Mouse (Mus musculus) hindlimb bud, embryonic 11.5 days (tissue): ENCODE results near the gene Gp1bb.
A peak's percentile ranks its signal among the peaks of the same experiment; 100 is the strongest.

Experiments used
- DNase-seq: peaks from one replicate; pipeline ENCODE4 v3.0.0-alpha.2; 2012; ENCODE audit warnings: low read depth, low spot score; ENCODE audit errors: extremely low spot score

Gene Gp1bb

GRCm38 (mm10) chr16:18628948-18629340, 6.7 kb upstream of the Gp1bb start:
- no peak for DNase-seq

GRCm38 (mm10) chr16:18628206-18628947, 6.2 kb upstream of the Gp1bb start:
- no peak for DNase-seq

GRCm38 (mm10) chr16:18627163-18627562, 5.0 kb upstream of the Gp1bb start:
- DNase-seq, result no peak

GRCm38 (mm10) chr16:18626376-18626878, 4.2 kb upstream of the Gp1bb start, which contains the start of gene Gm49601:
Gm49601 (minus strand) TSS chr16:18626427.
- peak; percentile 46 for DNase-seq

GRCm38 (mm10) chr16:18625791-18626311, 3.6 kb upstream of the Gp1bb start:
- no peak for DNase-seq

GRCm38 (mm10) chr16:18625097-18625496, 2.9 kb upstream of the Gp1bb start:
- DNase-seq, result no peak

GRCm38 (mm10) chr16:18624641-18625040, 2.4 kb upstream of the Gp1bb start:
- DNase-seq, result no peak

GRCm38 (mm10) chr16:18623751-18624540, 1.7 kb upstream of the Gp1bb start:
- no peak for DNase-seq

GRCm38 (mm10) chr16:18622916-18623750, 930 bp upstream of the Gp1bb start:
- no peak for DNase-seq

GRCm38 (mm10) chr16:18621362-18622001, 721 bp downstream of the Gp1bb start:
- DNase-seq, result no peak

- no peak for DNase-seq
Measured at GRCm38 (mm10) chr16:18620601-18621361, 1.4 kb downstream of the Gp1bb start.

GRCm38 (mm10) chr16:18620201-18620600, 2.0 kb downstream of the Gp1bb start:
- no peak for DNase-seq

- DNase-seq, result no peak
Measured at GRCm38 (mm10) chr16:18619110-18619509, 3.1 kb downstream of the Gp1bb start.

GRCm38 (mm10) chr16:18618297-18618696, 3.9 kb downstream of the Gp1bb start:
- no peak for DNase-seq

- peak; percentile 81 for DNase-seq
Measured at GRCm38 (mm10) chr16:18617370-18618065, 4.7 kb downstream of the Gp1bb start.

- DNase-seq, result peak; percentile 64
Measured at GRCm38 (mm10) chr16:18613301-18613700, 8.9 kb downstream of the Gp1bb start.

GRCm38 (mm10) chr16:18611752-18612151, 10.5 kb downstream of the Gp1bb start:
- no peak for DNase-seq

- no peak for DNase-seq
Measured at GRCm38 (mm10) chr16:18609099-18609498, 13.1 kb downstream of the Gp1bb start.

- no peak for DNase-seq
Measured at GRCm38 (mm10) chr16:18608226-18608625, 14.0 kb downstream of the Gp1bb start.
